Mouse (Mus musculus) CD4-positive naive resting alpha-beta T cell, adult 57 days (primary cell): Measurements from ENCODE around the gene Dnpep. TPM values are rescaled to one million over a fixed set of nuclear protein-coding genes. Genes with fewer than 3 reads are reported as not detected.

Experiments used
- total RNA-seq: library from RNA; stranded (reverse); gene quantifications from one replicate; pipeline ENCODE4 v1.2.4, GENCODE M21; 2023

Dnpep gene
- 33.5 TPM for total RNA-seq

GRCm38 (mm10) chr1:75317241-75318201 lies at the start of gene Dnpep:
TSS of gene Dnpep (minus strand) at chr1:75317990.

DNA sequence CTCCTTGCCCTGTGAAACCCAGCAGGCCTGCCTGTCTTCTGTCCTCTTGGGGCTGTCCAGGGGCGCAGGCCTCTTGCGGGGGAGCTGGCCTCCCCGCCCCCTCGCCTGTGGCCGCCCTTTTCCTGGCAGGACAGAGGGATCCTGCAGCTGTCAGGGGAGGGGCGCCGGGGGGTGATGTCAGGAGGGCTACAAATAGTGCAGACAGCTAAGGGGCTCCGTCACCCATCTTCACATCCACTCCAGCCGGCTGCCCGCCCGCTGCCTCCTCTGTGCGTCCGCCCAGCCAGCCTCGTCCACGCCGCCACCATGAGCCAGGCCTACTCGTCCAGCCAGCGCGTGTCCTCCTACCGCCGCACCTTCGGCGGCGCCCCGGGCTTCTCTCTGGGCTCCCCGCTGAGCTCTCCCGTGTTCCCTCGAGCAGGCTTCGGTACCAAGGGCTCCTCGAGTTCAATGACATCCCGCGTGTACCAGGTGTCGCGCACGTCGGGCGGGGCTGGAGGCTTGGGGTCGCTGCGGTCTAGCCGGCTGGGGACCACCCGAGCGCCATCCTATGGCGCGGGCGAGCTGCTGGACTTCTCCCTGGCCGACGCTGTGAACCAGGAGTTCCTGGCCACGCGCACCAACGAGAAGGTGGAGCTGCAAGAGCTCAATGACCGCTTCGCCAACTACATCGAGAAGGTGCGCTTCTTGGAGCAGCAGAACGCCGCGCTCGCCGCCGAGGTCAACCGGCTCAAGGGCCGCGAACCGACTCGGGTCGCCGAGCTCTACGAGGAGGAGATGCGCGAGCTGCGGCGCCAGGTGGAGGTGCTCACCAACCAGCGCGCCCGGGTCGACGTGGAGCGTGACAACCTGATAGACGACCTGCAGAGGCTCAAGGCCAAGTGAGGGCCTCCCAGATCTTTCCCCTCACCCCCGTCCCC lies 42.6 kb upstream of the Dnpep start, which contains the start of gene Des:
Gene Des (plus strand): TSS at position 218 of the 920 bp plus-strand sequence.

GRCm38 (mm10) chr1:75278228-75278627 lies 39.6 kb downstream of the Dnpep start, which contains the start of gene Resp18:
TSS of gene Resp18 (minus strand) at chr1:75278415.

DNA sequence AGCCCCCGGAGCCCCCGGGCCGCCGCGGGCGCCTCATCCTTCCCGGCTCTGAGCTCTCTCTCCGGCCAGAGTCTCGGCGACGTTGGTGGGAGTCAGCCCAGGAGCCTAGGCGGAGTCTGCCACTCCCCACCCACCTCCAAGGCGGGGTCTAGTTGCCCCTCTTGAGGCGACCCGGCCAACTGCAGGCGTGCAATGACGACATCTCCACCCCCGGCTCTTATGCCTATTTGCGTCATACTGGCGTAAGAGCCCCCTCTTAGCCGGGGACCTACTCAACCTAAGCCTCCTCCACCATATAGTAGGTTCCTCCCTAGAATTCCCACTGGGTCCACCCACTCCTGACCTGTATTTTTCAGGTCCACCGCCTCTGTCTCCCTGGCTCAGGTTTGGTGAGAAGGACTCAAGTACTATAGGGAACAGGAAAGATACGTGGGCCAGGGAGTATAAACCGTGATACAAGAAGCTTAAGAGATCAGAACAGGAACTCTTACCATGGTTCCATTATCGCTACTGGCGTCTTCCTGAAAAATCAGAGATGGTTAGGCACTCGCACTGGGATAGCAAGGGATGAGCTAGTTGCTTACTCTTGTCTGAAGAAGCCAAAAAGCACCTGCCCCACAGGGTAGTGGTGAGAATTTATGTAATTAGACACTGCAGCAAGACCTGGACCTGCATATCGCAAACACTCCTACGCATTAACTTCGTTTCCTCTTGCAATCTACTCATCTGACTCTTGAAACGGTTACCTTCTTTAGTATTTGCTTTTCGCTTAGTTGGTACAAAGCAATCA lies 53.5 kb downstream of the Dnpep start, which contains the start of gene Ptprn:
Gene Ptprn (minus strand): TSS at position 412 of the 790 bp plus-strand sequence.

Other genes starting within 250 kb of the Dnpep start
- 4.0 TPM for gene Nhej1, start 192.8 kb downstream of the Dnpep start, total RNA-seq
- 3.0 TPM for gene Slc23a3, start 184.1 kb downstream of the Dnpep start, total RNA-seq
- gene Cnppd1, start 175.3 kb downstream of the Dnpep start, total RNA-seq, result 128 TPM
- gene Retreg2, start 175.2 kb downstream of the Dnpep start, total RNA-seq, result 87.9 TPM
- 42.9 TPM for gene Zfand2b, start 149.3 kb downstream of the Dnpep start, total RNA-seq
- gene Abcb6, start 137.6 kb downstream of the Dnpep start, total RNA-seq, result 3.8 TPM
- 27.2 TPM for gene Ankzf1, start 125.8 kb downstream of the Dnpep start, total RNA-seq
- 38.5 TPM for gene Atg9a, start 125.8 kb downstream of the Dnpep start, total RNA-seq
- gene Glb1l, start 107.2 kb downstream of the Dnpep start, total RNA-seq, result 7.8 TPM
- gene Stk16, start 107.2 kb downstream of the Dnpep start, total RNA-seq, result 74.9 TPM
- gene Tuba4a, start 98.1 kb downstream of the Dnpep start, total RNA-seq, result 192 TPM
- gene A630095N17Rik, start 85.9 kb downstream of the Dnpep start, total RNA-seq, result not detected
- gene Dnajb2, start 81.6 kb downstream of the Dnpep start, total RNA-seq, result 57.5 TPM
- 0.53 TPM for gene Ptprn, start 53.5 kb downstream of the Dnpep start, total RNA-seq
- gene Resp18, start 39.6 kb downstream of the Dnpep start, total RNA-seq, result not detected
- 0.38 TPM for gene Des, start 42.3 kb upstream of the Dnpep start, total RNA-seq
- gene Speg, start 57.3 kb upstream of the Dnpep start, total RNA-seq, result 0.41 TPM
- 60.7 TPM for gene Gmppa, start 117.9 kb upstream of the Dnpep start, total RNA-seq
- gene Asic4, start 132.4 kb upstream of the Dnpep start, total RNA-seq, result not detected
- gene Chpf, start 161.3 kb upstream of the Dnpep start, total RNA-seq, result 28.2 TPM
- 2.8 TPM for gene Tmem198, start 161.5 kb upstream of the Dnpep start, total RNA-seq
- gene Obsl1, start 188.5 kb upstream of the Dnpep start, total RNA-seq, result 2.0 TPM
- gene Inha, start 189.1 kb upstream of the Dnpep start, total RNA-seq, result 1.2 TPM
- gene Stk11ip, start 203.5 kb upstream of the Dnpep start, total RNA-seq, result 82.6 TPM
- 0.98 TPM for gene Slc4a3, start 228.3 kb upstream of the Dnpep start, total RNA-seq